Mouse (Mus musculus) T-cell, adult 2 months (primary cell): Measurements from ENCODE around the gene Calr3.
A peak's percentile ranks its signal among the peaks of the same experiment; 100 is the strongest.

Experiments used
- DNase-seq: peaks from one replicate; pipeline ENCODE4 v3.0.0; 2022; ENCODE audit warnings: low spot score

The Calr3 gene

GRCm38 (mm10) chr8:72443338-72443993, at the start of gene Calr3, which contains the start of gene 1700030K09Rik:
Calr3 (minus strand) TSS chr8:72443870.
1700030K09Rik (plus strand) TSS chr8:72443880.
- peak; percentile 97 for DNase-seq

- no peak for DNase-seq
These were observed 49.7 kb upstream of the Calr3 start for GRCm38 (mm10) chr8:72493381-72493780.

GRCm38 (mm10) chr8:72492622-72493081, 49.0 kb upstream of the Calr3 start:
- DNase-seq: peak; percentile 100

- DNase-seq: peak; percentile 64
These were observed 48.3 kb upstream of the Calr3 start, which contains the start of gene Slc35e1 for GRCm38 (mm10) chr8:72491680-72492621. Slc35e1 (minus strand) TSS chr8:72492614.

DNA sequence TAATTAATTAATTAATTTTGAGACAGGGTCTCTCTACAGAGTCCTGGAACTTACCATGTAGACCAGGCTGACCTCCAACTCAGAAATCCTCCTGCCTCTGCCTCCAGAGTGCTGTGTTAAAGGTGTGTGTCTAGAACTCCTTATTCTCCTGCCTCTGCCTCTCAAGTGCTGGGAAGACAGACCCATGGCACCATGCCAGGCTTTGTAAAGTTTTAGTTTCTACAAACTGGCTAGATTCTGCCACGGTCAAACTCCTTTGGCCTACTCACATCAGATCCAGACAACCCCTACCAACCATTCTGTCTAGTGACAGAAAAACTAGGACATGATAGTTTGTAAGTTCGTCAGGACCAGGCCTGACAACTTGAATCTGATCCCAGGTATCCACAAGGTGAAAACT, 47.3 kb upstream of the Calr3 start:
- no peak for DNase-seq

DNA sequence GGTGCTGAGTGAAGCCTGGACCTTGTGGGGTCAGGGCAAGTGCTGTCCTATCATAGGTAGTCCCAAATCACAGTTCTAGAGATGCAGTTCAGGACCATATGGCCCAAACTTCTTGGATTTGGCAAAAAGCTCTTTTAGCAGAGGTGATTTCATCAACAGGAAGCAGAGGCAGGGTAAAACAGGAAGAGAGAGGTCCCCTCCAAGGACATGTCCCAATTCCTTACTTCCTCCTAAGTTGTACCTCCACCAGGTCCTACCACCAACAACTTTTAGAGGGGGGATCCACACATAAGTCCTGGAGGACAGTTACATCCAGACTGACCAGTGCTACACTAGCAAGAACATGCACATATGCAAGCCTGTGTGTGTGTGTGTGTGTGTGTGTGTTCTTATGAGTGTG, 43.3 kb upstream of the Calr3 start:
- no peak for DNase-seq

- DNase-seq: no peak
These were observed 42.0 kb upstream of the Calr3 start for GRCm38 (mm10) chr8:72485456-72486199.

GRCm38 (mm10) chr8:72474826-72475546, 31.3 kb upstream of the Calr3 start, which contains the start of gene Cherp:
Cherp (minus strand) TSS chr8:72475226.
- peak; percentile 99 for DNase-seq

- no peak for DNase-seq
These were observed 27.0 kb upstream of the Calr3 start for GRCm38 (mm10) chr8:72470684-72471083.

DNA sequence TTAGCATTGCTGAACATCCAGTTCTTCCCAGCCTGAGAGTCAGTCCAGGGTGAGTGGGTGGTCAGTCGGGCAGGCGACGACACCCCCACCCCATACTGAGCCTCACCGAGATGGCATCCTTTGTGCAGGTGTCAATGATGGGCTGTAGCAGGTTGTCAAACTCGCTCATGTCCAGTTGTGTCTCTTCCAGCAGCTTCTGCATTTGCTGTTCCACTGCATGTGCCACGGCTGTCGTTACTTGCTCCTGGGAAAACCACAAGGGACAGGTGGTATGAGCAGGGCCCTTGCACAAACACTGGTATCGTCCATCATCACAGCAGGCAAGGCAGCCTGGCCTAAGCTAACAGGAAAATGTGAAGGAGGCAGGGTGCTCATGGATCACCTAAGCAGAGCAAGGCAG, 26.3 kb upstream of the Calr3 start:
- no peak for DNase-seq

- DNase-seq: no peak
These were observed 25.6 kb upstream of the Calr3 start for GRCm38 (mm10) chr8:72469243-72469642.

DNA sequence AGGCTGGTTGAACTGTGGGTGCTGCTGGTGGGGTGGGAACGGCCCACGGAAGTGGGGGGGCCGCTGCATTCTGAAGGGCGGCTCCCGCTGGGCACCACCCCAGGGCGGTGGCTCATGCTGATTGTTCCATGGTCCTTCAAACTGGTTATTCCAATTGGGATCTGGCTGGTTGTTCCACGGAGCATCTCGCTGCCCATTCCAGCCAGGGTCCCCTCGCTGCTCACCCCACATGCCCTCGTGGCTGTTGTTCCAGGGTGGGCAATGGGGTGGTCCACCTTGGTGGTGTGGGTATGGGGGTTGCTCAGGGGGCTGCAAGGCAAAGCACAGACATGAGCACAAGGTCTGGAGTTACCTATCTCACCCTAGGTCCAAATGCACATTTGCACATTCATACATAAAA, 20.5 kb upstream of the Calr3 start:
- no peak for DNase-seq

- no peak for DNase-seq
These were observed 16.3 kb upstream of the Calr3 start for GRCm38 (mm10) chr8:72459881-72460533.

DNA sequence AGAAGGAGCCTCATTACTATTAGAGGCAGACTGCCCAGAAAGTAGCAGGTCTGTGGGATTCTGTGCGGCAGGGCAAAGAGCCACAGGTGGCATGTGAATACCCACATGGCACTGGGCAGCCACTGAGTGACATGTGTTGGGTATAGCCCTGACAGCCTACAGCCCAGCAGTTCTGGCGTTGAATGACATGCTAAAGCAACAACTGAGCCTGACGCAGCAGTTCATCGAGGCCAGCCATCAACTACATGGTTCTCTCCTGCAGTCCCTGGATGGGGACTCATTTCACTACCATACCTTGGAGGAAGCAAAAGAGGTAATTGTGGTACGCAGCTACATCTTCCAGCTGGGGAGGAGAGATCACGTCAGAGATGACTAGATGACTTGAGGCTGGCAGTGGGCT, 14.8 kb upstream of the Calr3 start:
- DNase-seq: no peak

DNA sequence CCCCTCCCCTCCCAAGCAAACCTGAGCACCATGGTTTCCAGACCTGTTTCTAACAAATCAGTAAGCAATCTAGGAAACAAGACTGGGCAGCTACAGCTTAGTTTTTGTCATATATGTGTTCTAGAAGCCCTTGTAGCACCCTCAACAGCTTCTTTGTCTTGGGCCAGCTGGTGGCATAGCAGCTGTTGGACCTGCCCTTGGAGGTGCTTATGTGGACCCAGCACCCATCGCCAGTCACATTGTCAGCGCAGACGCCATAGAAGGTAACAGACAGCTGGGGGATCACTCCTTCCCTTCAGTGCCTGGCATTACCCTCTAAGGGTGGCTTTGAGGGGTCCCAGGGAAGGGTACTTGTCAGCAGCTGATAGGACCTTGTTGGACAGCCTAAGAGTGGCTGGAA, 14.1 kb upstream of the Calr3 start:
- no peak for DNase-seq

GRCm38 (mm10) chr8:72455317-72455716, 11.6 kb upstream of the Calr3 start:
- no peak for DNase-seq

DNA sequence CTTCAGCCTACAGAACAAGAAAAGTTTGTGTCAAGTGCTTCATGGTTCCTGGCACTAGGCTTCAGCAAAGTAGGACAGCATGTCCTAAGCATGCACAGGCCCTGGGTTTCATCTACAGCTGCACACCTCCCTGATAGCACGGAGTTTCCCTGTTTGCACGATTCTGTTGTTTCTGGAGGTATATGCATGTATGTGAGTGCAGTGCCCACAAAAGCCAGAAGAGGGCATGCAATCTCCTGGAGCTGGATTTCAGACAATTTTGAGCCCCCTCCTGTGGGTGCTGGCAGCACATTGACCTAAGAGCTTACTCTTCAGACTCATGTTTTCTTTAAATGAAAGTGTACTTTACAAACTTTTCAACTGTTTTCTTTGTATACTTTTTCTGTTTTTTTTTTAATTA, 10.2 kb upstream of the Calr3 start:
- DNase-seq: no peak

DNA sequence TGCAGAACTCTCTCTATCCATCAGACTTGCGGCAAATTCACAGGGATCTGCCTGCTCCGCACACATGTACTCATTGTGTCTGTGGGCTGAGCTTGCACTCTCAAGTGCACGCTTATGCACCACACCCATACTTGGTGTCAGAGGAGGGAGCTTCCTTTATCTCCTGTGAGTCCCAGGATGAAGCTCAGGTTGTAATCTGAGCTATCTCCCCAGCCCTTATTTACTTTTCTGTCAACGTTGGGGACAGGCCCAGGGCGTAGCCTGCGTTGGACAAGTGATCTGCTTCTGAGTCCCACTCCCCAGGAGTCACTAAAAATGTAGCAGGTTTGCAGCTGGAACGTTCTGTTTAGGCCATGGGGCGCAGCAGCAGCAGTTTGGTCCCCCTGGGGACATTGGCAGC, 7.8 kb upstream of the Calr3 start:
- no peak for DNase-seq

GRCm38 (mm10) chr8:72445071-72445470, 1.4 kb upstream of the Calr3 start:
- no peak for DNase-seq

DNA sequence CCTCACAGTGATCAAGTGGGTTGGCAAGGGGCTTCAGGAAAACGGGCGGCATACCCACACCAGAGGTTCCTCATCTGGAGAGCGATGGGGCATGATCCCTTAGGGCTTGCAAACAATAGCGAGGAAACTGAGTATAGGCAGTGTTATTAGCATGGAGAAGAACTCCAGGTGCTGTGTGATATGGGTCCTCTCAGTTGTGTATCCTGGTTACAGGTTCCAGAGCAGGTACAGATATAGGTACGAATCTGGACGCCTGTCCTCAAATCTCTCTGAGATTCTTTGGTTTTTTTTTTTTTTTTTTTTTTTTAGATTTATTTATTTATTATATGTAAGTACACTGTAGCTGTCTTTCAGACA, 302 bp upstream of the Calr3 start:
- no peak for DNase-seq
